Mouse (Mus musculus): ENCODE results near the gene Fgf22.

DNA sequence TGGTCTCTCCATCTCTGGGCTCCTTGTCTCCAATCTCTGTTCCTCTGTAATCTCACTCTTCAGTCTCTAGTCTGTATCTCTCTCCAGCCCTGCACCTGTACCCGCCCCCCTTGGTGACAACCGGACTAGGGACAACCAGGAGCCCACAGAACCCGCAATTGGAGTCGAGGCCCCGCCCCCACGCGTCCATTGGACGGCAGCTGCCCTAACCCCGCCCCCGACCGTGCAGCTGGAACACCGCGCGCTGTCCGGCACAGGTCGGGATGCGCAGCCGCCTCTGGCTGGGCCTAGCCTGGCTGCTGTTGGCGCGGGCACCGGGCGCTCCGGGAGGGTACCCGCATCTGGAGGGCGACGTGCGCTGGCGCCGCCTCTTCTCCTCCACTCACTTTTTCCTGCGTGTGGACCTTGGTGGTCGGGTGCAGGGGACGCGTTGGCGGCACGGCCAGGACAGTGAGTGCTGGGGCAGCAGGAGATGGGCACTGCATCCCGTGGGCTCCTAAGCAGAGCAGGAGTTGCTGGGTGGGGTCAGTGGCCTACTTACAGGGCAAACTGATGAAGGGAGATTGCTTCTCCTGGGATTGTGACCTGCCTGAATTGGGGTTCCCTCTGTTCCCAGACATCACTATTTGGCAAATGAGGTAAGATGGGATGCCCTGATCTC lies at the start of gene Fgf22:
- TF ChIP-seq CTCF (IDR thresholded peaks at IDR 0.05; ENCODE audit: low read depth, low read length) = no peak
- TF ChIP-seq EP300 (IDR thresholded peaks at IDR 0.05; ENCODE audit: insufficient read depth, low read depth, low read length) = no peak
- TF ChIP-seq POLR2A (IDR thresholded peaks at IDR 0.05; ENCODE audit: insufficient read depth, low read length) = no peak

All from ES-Bruce4 (cell line).